ENCODE assay signal across 22 mouse cellular contexts in the genomic region with DNA sequence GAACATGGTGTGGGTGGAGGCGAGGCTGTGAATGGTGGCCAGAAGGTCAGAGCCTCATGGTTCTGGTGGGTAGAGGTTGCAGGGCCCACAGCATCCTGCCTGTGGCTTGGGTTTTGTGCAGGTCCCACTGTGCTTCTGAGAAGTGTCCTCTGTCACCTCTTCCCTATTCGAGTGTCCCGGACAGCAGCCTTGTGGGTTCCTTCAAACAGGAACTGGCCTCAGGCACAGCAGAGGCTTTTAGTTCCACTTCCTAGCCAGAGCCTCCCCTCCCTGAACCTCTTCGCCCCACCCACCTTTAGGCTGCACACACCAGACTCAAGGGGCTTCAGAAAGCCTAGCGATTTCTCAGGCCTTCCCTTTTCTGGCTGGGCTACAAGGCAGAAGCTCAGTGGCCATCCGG.
A peak's percentile ranks its signal among the peaks of the same experiment; 100 is the strongest.
DNase-seq lines count a peak whose midpoint lies in the region; ATAC-seq and TF ChIP-seq lines count a peak whose summit lies in the region.
"Had no signal": no experiment of that assay in that cellular context is flagged by ENCODE, and none has a peak within 500 bp of the region (broad histone marks: within the 10 kb centered on the region; RNA-seq: fewer than 3 reads in every experiment).

No protein-coding gene starts in this region.

- ATAC-seq in liver, embryonic 11.5 days (replicated peaks; ENCODE audit: low FRiP score) = no peak
- ATAC-seq: forebrain, postnatal 0 days; intestine, embryonic 15.5 days had no signal

- no peak overlapping the region for H3K27ac ChIP-seq in liver, embryonic 11.5 days (ENCODE audit: low read depth, low read length)
- H3K27ac ChIP-seq in bone marrow macrophage, adult 2 months (ENCODE audit: insufficient read depth, low read depth, low read length) = peak overlapping the region; percentile 32
- H3K27ac ChIP-seq in macrophage = peak overlapping the region; percentile 27
- H3K27ac ChIP-seq: embryonic facial prominence, embryonic 13.5 days; hindbrain, embryonic 12.5 days; intestine, embryonic 15.5 days; limb, embryonic 10.5 days; liver, embryonic 14.5 days; neural tube, embryonic 13.5 days; stomach, embryonic 15.5 days had no signal

- H3K36me3 ChIP-seq in liver, embryonic 11.5 days (ENCODE audit: control insufficient read depth, insufficient read depth, low read length) = no peaks in the 10 kb centered on the region
- H3K36me3 ChIP-seq in E14TG2a.4 (ENCODE audit: insufficient read depth, low read length) (no peaks in the 10 kb centered on the region), macrophage (ENCODE audit: inconsistent target) (no peaks in the 10 kb centered on the region)
- H3K36me3 ChIP-seq: embryonic facial prominence, embryonic 13.5 days; G1E; hindbrain, embryonic 12.5 days; intestine, embryonic 15.5 days; limb, embryonic 10.5 days; neural tube, embryonic 13.5 days; stomach, embryonic 15.5 days had no signal

- peaks cover 23% of the 10 kb centered on the region for H3K27me3 ChIP-seq in liver, embryonic 11.5 days (replicated peaks; ENCODE audit: control insufficient read depth, insufficient read depth, low read length)
- peaks cover 21% of the 10 kb centered on the region for H3K27me3 ChIP-seq in E14TG2a.4 (ENCODE audit: insufficient read depth, low read length)
- H3K27me3 ChIP-seq: intestine, embryonic 15.5 days; stomach, embryonic 15.5 days had no signal

- H3K79me2 ChIP-seq in macrophage (ENCODE audit: inconsistent target) = peaks cover 88% of the 10 kb centered on the region

- no peaks in the 10 kb centered on the region; the same call in 1 of the 2 replicates for H3K4me1 ChIP-seq in liver, embryonic 11.5 days (replicated peaks; ENCODE audit: control insufficient read depth, insufficient read depth, low read length)
- H3K4me1 ChIP-seq in E14TG2a.4 (replicated peaks; ENCODE audit: low read depth, low read length) = peaks cover 69% of the 10 kb centered on the region
- peaks cover 33% of the 10 kb centered on the region for H3K4me1 ChIP-seq in bone marrow macrophage, adult 2 months (ENCODE audit: control insufficient read depth, insufficient read depth, low read length)

- TF ChIP-seq POLR2A in bone marrow macrophage, adult 2 months (IDR thresholded peaks at IDR 0.05; ENCODE audit: borderline replicate concordance, low read depth, low read length) = no peak

- no peak overlapping the region for H3K4me2 ChIP-seq in liver, embryonic 11.5 days
- H3K4me2 ChIP-seq: embryonic facial prominence, embryonic 13.5 days; hindbrain, embryonic 12.5 days; intestine, embryonic 15.5 days; neural tube, embryonic 13.5 days; stomach, embryonic 15.5 days had no signal

- WGBS in liver, embryonic 11.5 days = 41% methylated on average over 6 of the region's 6 CpGs
- 2% methylated on average over 6 of the region's 6 CpGs for WGBS in macrophage (ENCODE audit: missing documents)

- no peaks in the 10 kb centered on the region for H3K9me3 ChIP-seq in liver, embryonic 11.5 days (ENCODE audit: control insufficient read depth, low read length)
- H3K9me3 ChIP-seq in E14TG2a.4 (ENCODE audit: low read length) = no peaks in the 10 kb centered on the region
- H3K9me3 ChIP-seq: embryonic facial prominence, embryonic 13.5 days; hindbrain, embryonic 12.5 days; intestine, embryonic 15.5 days; limb, embryonic 10.5 days; megakaryocyte, embryonic 14.5 days; neural tube, embryonic 13.5 days; stomach, embryonic 15.5 days had no signal

- peak; percentile 29 for DNase-seq in liver
- no peak for DNase-seq in liver, embryonic 11.5 days (ENCODE audit: low spot score)
- no peak for DNase-seq in right cerebral cortex, postnatal 36 days (ENCODE audit: low spot score in 2 of 2)
- DNase-seq in cerebellum, postnatal 36 days = no peak
- DNase-seq in B cell, adult 2 months = no peak
- DNase-seq: adrenal gland, adult 2 months; cerebellum, adult 2 months; forebrain, postnatal 0 days; kidney, postnatal 4 days; right cerebral cortex, postnatal 4 days had no signal

- no peak overlapping the region for H3K4me3 ChIP-seq in liver, embryonic 11.5 days (ENCODE audit: low read depth, low read length)
- H3K4me3 ChIP-seq in E14TG2a.4 (replicated peaks; ENCODE audit: low read length) (0 out of 2 replicates have a peak overlapping the region, but pooled peaks have one; percentile 4), macrophage (ENCODE audit: inconsistent target) (no peak overlapping the region)
- H3K4me3 ChIP-seq in bone marrow macrophage, adult 2 months (ENCODE audit: insufficient read depth, low read length) = no peak overlapping the region
- H3K4me3 ChIP-seq: embryonic facial prominence, embryonic 13.5 days; hindbrain, embryonic 12.5 days; intestine, embryonic 15.5 days; limb, embryonic 10.5 days; megakaryocyte, embryonic 14.5 days; neural tube, embryonic 13.5 days; stomach, embryonic 15.5 days had no signal

- H3K9ac ChIP-seq in liver, embryonic 11.5 days (ENCODE audit: low read depth, low read length) = no peak overlapping the region
- H3K9ac ChIP-seq: embryonic facial prominence, embryonic 13.5 days; forebrain, postnatal 0 days; hindbrain, embryonic 12.5 days; intestine, embryonic 15.5 days; liver, embryonic 14.5 days; neural tube, embryonic 13.5 days; stomach, embryonic 15.5 days had no signal

- no peak for TF ChIP-seq CTCF in E14TG2a.4 (conservative IDR thresholded peaks at IDR 0.05; ENCODE audit: low read length)
- TF ChIP-seq CTCF in bone marrow macrophage, adult 2 months (IDR thresholded peaks at IDR 0.05; ENCODE audit: low read depth, low read length) = no peak
